Mouse (Mus musculus) cerebellum, adult 2 months (tissue): ENCODE results near the gene Cadm1.

Source experiments
- CTCF ChIP-seq: fragments of 200-500 bp; IDR thresholded peaks from 2 replicates; pipeline ENCODE4 v1.5.1; 2011; ENCODE audit warnings: low read depth, mild to moderate bottlenecking, control low read depth, low read length, moderate library complexity, borderline replicate concordance; ENCODE audit not compliant: insufficient read depth
- POLR2A ChIP-seq: fragments of 200-500 bp; IDR thresholded peaks from 2 replicates; pipeline ENCODE4 v1.6.1; 2011; ENCODE audit warnings: low read length, control low read depth, borderline replicate concordance; ENCODE audit not compliant: insufficient read depth

DNA sequence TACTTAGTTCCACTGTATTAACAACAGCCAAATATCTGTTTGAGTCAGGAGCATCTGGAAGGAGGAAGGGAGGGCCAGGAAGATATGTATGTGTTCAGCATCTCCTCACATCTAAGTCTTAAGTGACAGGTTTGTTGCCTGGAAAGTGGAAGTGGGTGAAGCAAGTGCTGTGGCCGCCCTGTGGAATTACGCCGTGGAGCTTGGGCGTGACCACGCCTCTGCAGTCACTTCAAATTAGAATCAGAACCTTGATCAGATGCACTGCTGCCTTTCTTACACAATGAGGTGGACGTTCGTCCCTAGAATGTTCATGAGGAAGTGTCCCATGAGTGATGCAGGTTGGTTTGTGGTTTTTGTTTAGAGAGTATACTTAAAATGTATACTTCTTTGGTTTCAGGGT is 131.6 kb downstream of the Cadm1 start:
- no peak for TF ChIP-seq POLR2A
- no peak for TF ChIP-seq CTCF
